Mouse (Mus musculus) thymus, adult 18-20 months (tissue): ENCODE data around the gene Clk2.
"Not testable (repeated sequence)": the region's sequence is repeated elsewhere in the genome, so short reads cannot be mapped to it uniquely, and the experiment has no call there.

Source experiments
- DNase-seq, 2 experiments: peaks; one replicate each; pipeline ENCODE4 v3.0.0; 2022; ENCODE audit warnings: mixed read lengths in 2 of 2

Gene Clk2

GRCm38 (mm10) chr3:89193853-89194252, 29.3 kb downstream of the Clk2 start:
- DNase-seq: no peak

GRCm38 (mm10) chr3:89195979-89196877, 31.6 kb downstream of the Clk2 start:
- peak; percentile 91 to 93 for DNase-seq

- no peak for DNase-seq
These were observed 35.2 kb downstream of the Clk2 start for GRCm38 (mm10) chr3:89199839-89200238.

GRCm38 (mm10) chr3:89202253-89203141, 37.9 kb downstream of the Clk2 start, which contains the start of gene Gba:
Gene Gba (plus strand): TSS chr3:89202928.
- peak; percentile 65 to 75 for DNase-seq

- DNase-seq: no peak
These were observed 38.5 kb downstream of the Clk2 start for GRCm38 (mm10) chr3:89203142-89203514.

- DNase-seq: no peak
These were observed 41.5 kb downstream of the Clk2 start for GRCm38 (mm10) chr3:89206079-89206478.

- no peak for DNase-seq
These were observed 42.1 kb downstream of the Clk2 start for GRCm38 (mm10) chr3:89206695-89207094.

GRCm38 (mm10) chr3:89208075-89208657, 43.6 kb downstream of the Clk2 start:
- DNase-seq: no peak

- no peak for DNase-seq
These were observed 44.1 kb downstream of the Clk2 start for GRCm38 (mm10) chr3:89208736-89209135.

GRCm38 (mm10) chr3:89209731-89210130, 45.1 kb downstream of the Clk2 start:
- no peak for DNase-seq

GRCm38 (mm10) chr3:89210162-89210561, 45.6 kb downstream of the Clk2 start:
- DNase-seq: no peak

GRCm38 (mm10) chr3:89210731-89211130, 46.1 kb downstream of the Clk2 start:
- DNase-seq: no peak

GRCm38 (mm10) chr3:89213803-89214530, 49.4 kb downstream of the Clk2 start:
- DNase-seq: peak; percentile 80 to 83

- DNase-seq: no peak
These were observed 50.3 kb downstream of the Clk2 start, which contains the start of gene Thbs3 for GRCm38 (mm10) chr3:89214681-89215411. Gene Thbs3 (plus strand): TSS chr3:89215180.

- DNase-seq: peak; percentile 59 to 68
These were observed 51.3 kb downstream of the Clk2 start for GRCm38 (mm10) chr3:89215853-89216252.

- DNase-seq: not testable (repeated sequence)
These were observed 51.8 kb downstream of the Clk2 start for GRCm38 (mm10) chr3:89216407-89216806.

- no peak for DNase-seq
These were observed 53.7 kb downstream of the Clk2 start for GRCm38 (mm10) chr3:89218271-89218670.

- no peak for DNase-seq
These were observed 55.0 kb downstream of the Clk2 start for GRCm38 (mm10) chr3:89219546-89219945.

- no peak for DNase-seq
These were observed 56.6 kb downstream of the Clk2 start for GRCm38 (mm10) chr3:89221167-89221566.

GRCm38 (mm10) chr3:89224796-89225195, 60.2 kb downstream of the Clk2 start:
- DNase-seq: no peak

GRCm38 (mm10) chr3:89225321-89225815, 60.8 kb downstream of the Clk2 start:
- no peak for DNase-seq
